Mouse (Mus musculus): ENCODE results near the gene Olfr552. TPM values are rescaled to one million over a fixed set of nuclear protein-coding genes. Genes with fewer than 3 reads are reported as not detected.
"Not testable (repeated sequence)": the region's sequence is repeated elsewhere in the genome, so short reads cannot be mapped to it uniquely, and the experiment has no call there.

The Olfr552 gene
- total RNA-seq (2014; fragmentation: Nextera tagmentation) (0.20 TPM in 1 of 2 replicates, not detected in the other), total RNA-seq (2017) (not detected in 2 replicates)

DNA sequence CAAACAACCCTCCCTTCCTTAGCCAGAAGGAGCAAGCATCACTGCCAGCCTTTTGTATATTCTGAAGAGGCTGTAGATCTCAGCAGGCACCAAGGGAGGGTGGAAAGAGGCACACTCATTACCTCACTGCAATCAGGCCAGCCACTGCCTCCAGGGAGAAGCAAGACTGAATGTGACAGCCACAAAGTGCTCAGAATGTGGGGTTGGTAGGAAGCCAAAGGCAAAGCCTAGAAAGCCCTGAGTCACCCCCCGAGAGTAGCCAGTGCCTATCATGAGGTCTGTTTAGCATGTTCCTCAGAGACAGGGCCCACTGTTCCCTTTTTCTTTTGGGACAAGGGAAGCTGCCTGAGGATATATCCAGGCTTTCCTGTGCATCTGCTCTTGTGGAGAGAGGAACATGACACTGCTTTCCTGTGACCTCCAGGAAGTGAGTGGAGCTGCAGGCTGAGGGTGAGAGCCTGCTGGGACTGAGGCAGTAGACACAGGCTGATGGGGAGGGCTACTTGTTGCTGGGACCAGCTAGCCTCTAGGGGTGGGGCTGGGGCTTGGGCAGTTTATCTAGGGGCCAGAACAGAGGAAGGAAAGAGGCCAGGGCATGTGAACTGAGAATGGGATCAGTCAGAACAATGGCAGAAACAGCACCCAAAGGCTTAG, at the start of gene Olfr552:
Gene Olfr552 (plus strand): TSS at position 393 of the 654 bp plus-strand sequence.
- peak; percentile 68 for ATAC-seq (replicated peaks; ENCODE audit: low FRiP score, low TSS enrichment, poor library complexity, severe bottlenecking)

DNA sequence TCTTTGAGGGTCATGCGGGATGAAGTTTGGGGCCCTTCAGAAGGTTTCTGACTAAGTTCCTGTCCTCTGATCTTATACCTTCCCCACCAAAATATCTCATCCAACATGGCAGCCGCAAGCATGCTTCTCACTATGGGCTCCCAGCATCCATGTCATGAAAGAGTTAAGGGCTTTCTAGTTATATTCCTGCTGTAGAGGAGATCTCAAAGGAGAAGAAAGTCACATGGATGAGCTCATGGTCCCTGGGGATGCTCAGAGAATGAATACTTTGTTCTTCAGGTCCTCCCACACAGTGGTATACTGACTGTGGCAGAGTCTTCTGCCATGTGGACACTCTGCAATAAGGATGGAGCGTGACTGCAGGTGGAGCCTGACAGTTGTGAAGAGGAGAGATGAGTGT, 48.0 kb upstream of the Olfr552 start, which contains the start of gene Olfr549:
Gene Olfr549 (plus strand): TSS at position 301 of the 400 bp plus-strand sequence.
- ATAC-seq (replicated peaks; ENCODE audit: low FRiP score, low TSS enrichment, poor library complexity, severe bottlenecking), result no peak

DNA sequence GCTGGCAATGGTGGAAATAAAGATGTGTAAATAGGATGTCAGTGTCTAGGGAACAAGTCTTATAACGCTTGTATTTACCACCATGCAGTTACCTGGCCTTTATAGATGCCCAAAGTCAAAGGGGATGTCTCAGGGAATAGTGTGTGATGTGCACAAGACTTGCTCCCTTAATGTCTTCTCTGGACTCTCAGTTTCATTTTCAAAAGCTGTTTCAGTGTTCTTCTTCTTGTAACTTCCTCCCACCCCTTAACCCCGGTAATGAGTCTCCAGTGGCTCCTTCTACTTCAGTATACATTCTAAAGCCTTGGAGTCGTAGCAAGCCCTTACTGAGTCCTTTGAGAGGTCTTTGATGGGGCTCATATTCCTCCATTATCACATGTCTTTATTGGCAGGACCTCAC, 44.3 kb upstream of the Olfr552 start:
- no peak for ATAC-seq (replicated peaks; ENCODE audit: low FRiP score, low TSS enrichment, poor library complexity, severe bottlenecking)

DNA sequence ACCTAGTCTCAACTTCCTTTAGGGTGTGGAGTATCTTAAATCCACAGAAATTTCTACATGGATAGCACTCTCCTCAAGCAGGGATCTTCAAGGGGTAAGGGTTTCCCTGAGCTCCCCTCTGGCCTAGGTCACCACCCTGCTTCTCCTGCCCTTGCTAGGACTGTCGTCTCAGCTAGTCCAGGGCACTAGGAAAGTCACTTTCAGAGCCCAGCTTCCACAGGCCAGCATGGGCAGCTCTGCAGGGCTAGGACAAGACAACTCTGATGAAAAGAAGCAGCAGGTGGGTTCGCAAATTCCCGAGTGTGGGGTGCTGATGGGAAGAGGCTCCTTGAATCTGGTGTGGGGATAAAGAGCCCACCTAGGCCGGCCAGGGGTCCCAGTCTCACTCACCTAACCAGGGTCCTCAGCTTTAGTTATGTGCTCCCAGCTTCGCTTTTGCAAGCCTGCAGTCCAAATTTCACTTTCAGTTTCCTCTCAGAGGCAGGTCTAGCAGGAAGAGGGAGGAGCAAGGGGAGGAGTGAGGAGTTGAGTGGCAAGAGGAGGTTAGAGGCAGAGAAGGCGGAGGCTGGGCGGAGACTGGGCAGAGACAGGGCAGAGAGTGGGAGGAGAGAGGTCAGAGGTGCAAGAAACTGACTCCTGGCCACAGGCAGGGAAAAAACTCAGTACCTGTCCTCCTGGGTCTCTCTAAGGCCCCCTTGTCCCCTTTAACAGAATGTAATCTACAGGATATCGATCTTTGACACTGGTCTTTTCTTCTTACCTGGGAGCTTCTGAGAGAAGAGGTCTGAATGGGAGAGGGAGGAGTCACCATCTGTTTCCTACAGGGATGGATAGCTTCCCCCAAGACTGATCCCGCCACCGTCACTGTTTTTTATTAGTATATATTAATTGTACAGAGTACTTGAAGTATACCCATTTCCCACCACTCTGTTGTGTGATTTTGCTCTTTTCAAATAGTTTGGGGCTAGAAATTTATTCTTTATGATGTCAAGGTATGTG, 32.3 kb upstream of the Olfr552 start, which contains the start of gene Trim21:
Gene Trim21 (minus strand): TSS at position 488 of the 999 bp plus-strand sequence.
- ATAC-seq (replicated peaks; ENCODE audit: low FRiP score, low TSS enrichment, poor library complexity, severe bottlenecking), result peak; percentile 100

DNA sequence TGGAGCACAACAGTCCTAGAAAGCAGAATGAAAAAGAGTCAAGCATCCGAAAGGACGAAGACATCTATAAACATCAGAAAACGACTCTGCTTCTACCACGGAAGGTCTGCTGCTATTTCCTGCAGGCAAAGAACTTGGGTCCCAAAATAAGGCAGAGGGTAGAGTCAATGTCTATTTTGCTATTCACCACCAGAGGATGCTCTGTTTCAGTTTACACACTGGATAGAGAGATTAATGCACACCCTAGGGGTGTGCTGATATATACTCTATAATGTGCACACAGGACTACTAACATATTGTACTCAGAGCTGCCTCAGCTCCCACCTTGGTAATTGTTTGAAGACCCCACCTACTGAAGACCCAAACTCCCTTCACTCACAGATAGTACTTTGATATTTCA, 31.4 kb upstream of the Olfr552 start:
- ATAC-seq (replicated peaks; ENCODE audit: low FRiP score, low TSS enrichment, poor library complexity, severe bottlenecking), result peak; percentile 54

DNA sequence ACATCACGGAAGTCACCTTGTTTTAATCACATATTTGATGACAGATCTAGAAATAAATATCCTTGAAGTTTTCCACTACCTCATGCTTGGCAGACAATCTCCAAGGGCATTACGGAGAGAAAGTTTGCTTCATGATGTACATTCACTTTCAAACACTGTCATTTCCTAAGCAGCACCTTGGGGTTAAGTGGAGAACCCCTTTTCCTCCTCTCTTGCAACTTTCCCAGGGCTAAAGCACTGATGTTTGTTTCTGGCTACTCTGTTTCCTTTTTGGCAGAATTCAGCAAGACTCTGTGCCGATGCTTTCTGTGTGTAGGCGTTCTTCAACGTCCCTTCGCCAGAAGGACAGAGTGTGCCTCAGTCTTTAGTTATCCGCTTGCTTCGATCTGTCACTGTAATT, 26.4 kb upstream of the Olfr552 start, which contains the start of gene Olfr550:
Gene Olfr550 (plus strand): TSS at position 301 of the 400 bp plus-strand sequence.
- ATAC-seq (replicated peaks; ENCODE audit: low FRiP score, low TSS enrichment, poor library complexity, severe bottlenecking), result no peak

DNA sequence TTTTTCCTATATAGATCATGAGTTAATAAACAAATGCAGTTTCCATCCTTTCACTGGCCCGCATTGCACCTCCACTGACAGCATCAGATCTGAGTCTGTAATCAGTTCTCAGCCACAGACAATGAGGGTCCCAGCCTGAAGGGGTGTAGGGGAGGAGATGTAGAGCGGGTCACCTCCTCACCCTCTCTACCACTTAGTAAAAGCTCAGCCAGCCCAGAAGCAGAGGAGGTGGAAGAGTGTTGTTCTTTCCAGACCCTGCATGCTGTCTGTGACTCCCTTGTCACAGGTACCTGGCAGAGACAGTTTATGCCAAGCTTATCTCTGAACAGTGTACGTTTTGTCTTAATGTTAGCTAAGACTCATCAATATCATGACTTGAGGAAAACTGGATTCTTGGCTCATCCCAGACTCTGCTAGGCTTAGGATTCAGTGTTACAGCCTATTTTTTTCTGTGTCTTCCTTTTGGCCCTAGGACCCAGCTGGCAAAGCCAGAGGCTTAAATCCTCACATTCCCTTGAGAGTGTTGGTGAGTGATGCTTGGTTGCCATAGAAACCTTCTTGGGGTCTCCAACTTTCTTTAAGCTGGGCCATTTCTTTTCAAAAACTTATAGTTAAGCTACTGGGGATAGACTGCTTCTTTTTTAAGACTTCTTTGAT, 24.3 kb upstream of the Olfr552 start:
- ATAC-seq (replicated peaks; ENCODE audit: low FRiP score, low TSS enrichment, poor library complexity, severe bottlenecking), result no peak

DNA sequence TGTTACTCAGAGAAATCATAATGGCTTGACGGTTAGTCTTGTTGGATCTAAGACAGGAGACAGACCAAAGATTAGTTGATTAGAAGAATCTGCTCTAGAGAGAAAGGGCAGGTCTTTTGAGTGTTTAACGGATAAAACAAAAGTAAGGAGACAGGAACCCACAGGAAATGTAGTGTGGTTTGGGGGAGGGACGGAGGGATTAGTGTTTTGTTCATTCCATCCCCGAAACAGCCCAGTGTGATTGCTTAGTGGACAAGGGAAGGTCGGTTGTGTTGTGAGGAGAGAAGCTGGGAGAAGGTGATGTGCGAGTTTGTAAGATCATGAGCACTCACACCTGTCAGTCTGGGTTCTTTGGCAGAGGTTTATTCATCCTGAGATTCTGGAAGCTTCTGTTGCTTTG, 21.6 kb upstream of the Olfr552 start:
- 0 out of 2 replicates have a peak, but pooled peaks have one; percentile 34 for ATAC-seq (replicated peaks; ENCODE audit: low FRiP score, low TSS enrichment, poor library complexity, severe bottlenecking)

DNA sequence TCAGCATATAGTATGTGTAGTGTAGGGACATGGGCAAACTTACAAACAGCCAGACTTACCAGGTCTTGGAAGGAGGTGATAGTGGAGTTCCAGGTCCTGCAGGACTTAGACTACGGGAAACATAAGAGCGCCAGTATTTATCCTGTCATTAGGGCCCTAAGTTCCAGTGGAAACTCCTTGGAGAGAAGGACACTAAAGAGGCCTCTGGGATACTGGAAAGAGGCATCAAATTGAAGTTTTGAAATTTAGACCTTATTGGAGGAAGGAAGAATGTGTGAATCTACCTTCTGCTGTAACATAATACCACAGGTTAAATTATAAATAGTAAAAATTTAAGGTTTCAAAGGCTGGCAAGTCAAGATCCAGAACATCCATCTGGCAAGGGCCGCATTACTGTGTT, 5.8 kb upstream of the Olfr552 start, which contains the start of gene Olfr551:
Gene Olfr551 (minus strand): TSS at position 101 of the 400 bp plus-strand sequence.
- ATAC-seq (replicated peaks; ENCODE audit: low FRiP score, low TSS enrichment, poor library complexity, severe bottlenecking), result no peak

DNA sequence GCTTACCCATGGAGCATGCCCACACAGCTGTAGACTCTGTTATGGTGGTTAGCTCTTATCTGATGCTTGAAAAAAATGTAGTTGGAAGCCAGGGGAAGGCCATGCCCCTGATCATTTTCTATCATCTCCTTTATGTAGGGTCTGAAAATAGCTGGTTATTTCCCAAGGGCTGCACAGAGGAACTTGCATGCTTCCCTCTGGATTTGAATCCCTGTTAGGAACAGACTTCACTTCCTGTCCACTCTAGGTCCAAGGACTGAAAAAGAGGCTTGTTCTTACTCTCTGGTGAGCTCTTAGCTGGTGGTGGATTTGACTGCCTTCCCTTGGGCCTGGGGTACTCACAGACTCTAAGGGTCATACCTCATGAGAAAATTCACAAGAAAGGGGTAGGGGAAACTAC, 20.5 kb downstream of the Olfr552 start, which contains the start of gene Olfr553:
Gene Olfr553 (minus strand): TSS at position 101 of the 400 bp plus-strand sequence.
- no peak for ATAC-seq (replicated peaks; ENCODE audit: low FRiP score, low TSS enrichment, poor library complexity, severe bottlenecking)

DNA sequence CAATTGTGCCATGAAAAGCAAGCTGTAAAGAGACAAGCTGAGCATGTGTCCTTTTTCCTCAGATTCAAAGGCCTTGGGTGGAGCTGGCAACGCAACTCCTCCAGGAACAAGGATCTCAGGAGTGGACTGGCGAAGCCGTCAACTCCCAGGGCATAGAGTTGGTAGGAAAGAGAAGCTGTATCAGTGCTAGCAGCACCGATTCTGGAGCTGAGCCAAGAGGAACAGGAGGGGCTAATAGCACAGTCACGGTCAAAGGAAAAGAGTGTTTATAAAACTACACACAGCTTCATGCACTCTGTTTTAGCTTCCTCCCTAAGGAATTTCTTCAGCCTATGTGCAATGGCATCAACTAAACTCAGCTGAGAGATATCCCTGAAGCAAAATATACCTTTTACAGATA, 22.0 kb downstream of the Olfr552 start:
- no peak; the same call in 1 of the 2 replicates for ATAC-seq (replicated peaks; ENCODE audit: low FRiP score, low TSS enrichment, poor library complexity, severe bottlenecking)

DNA sequence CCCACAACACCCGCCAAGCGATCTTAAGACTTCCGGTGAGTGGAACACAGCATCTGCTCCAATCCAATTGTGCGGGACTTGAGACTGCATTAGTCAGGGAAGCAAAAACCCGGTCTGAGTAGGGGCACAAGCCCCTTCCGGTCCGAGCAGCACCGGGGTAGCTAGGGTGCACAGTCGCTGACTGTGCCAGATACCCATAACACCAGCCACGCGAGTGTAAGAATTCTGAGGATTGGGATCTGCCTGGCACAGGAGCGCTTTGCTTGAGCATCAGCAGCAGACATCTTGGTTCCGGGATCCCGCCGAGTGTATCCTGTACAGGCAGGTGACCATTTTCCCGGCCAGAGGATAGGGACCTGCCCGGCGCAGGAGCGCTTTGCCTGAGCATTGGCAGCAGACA, 22.8 kb downstream of the Olfr552 start:
- not testable (repeated sequence) for ATAC-seq (replicated peaks; ENCODE audit: low FRiP score, low TSS enrichment, poor library complexity, severe bottlenecking)

DNA sequence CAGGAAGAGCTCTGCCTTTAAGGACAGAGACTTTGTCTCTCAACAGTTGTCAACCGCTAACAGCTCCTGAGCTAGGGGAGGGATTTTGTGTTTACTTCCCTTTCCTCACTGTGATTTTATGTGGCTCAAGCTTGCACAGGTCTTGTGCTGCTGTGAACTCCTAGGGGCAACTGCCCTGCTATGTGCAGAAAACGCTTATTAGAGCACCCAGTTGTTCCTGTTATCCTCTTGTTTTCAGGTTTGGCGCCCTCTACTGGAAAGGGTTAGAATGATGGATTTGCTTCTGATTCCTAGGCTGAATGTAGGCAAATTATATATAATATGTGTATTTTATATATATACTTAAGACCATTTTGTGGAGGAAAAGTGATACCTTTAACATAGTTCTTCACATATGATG, 39.1 kb downstream of the Olfr552 start:
- peak; percentile 88 for ATAC-seq (replicated peaks; ENCODE audit: low FRiP score, low TSS enrichment, poor library complexity, severe bottlenecking)

DNA sequence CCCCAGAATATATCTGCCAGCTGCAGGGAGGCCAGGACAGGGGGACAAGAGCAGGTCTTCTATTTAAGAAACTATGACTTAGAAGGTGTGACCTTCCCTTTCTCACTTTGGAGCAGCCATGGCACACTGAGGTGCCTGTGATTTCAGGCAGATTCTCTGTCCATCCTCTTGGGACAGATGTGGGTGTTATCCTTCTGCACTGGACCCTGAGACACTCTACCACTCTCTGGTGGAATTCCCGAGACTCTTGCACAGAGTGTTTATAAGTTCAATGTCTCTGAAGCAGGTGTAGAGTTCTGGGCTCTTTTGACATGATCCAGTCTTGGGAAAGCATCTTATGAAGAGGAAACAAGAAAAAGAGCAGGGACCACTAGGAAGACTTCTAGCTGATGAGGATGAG, 40.6 kb downstream of the Olfr552 start, which contains the start of gene Olfr554:
Gene Olfr554 (plus strand): TSS at position 301 of the 400 bp plus-strand sequence.
- ATAC-seq (replicated peaks; ENCODE audit: low FRiP score, low TSS enrichment, poor library complexity, severe bottlenecking), result no peak

DNA sequence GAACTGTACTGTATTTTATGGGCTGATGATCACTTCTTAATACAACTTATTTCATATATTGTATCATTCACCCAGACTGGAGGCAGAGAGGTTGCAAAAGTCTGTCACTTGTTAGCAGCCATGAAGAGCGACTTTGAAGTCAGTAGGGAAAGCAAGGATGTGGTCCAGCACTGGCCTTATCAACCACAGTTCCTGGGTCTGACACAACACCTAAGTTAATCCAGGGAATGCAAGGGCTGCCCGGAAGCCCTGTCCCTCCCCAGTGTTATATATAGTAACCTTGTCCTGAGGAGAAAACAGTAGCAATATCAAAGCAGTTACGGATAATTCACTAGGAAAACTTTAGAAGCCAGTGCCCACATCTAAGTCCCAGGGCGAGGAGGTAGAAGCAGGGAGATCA, 47.4 kb downstream of the Olfr552 start:
- not testable (repeated sequence) for ATAC-seq (replicated peaks; ENCODE audit: low FRiP score, low TSS enrichment, poor library complexity, severe bottlenecking)
